Mouse (Mus musculus): Measurements from ENCODE around the gene Atp2a1.

DNA sequence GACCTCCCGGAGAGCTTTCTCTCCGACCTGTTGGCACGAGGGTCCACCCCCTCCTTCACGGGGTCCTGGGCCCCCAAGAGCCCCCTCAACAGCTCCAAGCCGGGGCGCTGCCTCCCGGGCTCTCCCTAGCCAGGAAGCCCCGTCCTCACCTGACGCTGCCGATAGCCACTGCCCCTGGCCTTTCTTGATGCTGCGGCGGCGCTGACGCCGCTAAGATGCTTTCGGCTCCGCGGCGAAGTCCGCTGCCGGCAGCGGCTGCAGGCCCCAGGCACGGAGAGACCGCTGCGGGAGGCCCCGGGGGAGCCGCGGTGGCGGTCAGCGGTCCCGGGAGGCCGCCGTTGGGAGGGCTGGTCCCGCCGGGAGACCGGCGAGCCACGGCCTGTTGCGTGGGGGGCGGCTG is 39.8 kb upstream of the Atp2a1 start:
- TF ChIP-seq CTCF (IDR thresholded peaks at IDR 0.05; ENCODE audit: control insufficient read depth, insufficient read depth, insufficient read length), result no peak
- TF ChIP-seq CEBPB (IDR thresholded peaks at IDR 0.05; ENCODE audit: low read depth), result no peak
- no peak for TF ChIP-seq MAX (IDR thresholded peaks at IDR 0.05)
- TF ChIP-seq USF1 (IDR thresholded peaks at IDR 0.05; ENCODE audit: low read depth), result no peak
- no peak for TF ChIP-seq MYOG (IDR thresholded peaks at IDR 0.05; ENCODE audit: control insufficient read depth, extremely low read depth, insufficient read length)
